Mouse (Mus musculus) spleen, embryonic (tissue): ENCODE data around the gene Teddm1b.

Source experiments
- CTCF ChIA-PET: fragments of 350-600 bp; sonication (Branson Sonifier 250); formaldehyde crosslinking; loops from one replicate; lab custom pipeline; 2022; lab: Charles Lee

Gene Teddm1b

DNA sequence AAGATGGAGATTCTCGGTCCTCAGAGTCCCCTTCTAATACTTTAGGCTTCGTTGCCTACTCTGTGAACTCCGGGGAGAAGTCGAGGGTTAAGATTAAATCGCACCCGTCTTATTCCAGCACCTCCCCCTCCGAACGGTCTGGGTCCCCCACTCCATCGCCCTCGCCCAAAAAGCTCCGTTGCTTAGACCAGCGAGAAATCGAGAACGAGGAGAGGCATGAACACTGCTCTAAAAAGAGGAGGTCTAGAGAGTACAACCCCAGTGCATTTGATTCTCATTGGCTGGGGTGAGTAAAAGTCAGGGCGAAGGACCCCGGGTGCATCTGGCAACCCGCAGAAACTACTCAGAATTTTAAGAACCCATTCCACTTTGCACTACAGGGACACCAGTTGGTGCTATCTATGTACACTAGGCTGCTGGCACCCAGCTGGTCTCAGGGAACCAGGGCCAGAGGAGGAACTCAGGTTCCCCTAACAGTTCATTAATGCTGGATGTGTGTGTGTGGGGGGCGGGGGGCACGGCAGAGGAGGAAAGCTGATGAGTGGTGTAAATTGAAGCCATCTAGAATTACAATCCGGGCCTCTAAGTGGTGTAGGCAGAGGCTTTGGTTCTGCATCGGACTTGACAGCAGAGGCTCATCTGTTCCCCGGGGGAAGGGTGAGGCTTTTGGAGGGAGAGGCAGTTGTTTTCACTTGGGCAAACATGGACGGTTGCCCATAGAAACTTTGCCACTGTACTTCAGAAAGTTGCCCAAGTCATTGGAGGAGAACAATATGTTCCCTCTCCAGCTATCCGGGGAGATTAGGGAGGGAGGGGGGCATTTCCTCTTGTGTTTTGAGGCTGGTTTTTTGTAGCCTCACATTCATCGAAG is 26.9 kb downstream of the Teddm1b start:
- CTCF ChIA-PET = interaction anchor here (0.6 to 1.3 kb wide), 2 partner anchors 217 to 739 kb away, joined by 5 read pairs; no protein-coding TSS in a partner anchor

- CTCF ChIA-PET = no interaction called here
Observed at GRCm38 (mm10) chr1:153903006-153903405, 28.9 kb downstream of the Teddm1b start.

DNA sequence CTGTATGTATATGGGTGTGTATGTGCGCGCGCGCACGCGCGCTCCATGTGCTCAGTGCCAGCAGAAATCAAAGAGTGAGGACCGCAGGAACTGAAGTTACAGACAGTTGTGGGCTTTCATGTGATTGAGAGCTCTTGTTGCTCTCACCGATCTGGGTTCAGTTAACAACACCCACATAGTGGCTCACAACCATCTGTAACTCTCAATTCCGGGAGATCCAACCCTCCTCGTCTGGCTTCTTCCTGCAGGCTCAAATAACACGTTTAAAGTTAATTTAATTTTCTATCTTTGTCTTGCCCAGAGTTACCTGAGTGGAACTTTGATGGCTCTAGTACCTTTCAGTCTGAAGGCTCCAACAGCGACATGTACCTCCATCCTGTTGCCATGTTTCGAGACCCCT is 30.1 kb downstream of the Teddm1b start:
- CTCF ChIA-PET = no interaction called here

DNA sequence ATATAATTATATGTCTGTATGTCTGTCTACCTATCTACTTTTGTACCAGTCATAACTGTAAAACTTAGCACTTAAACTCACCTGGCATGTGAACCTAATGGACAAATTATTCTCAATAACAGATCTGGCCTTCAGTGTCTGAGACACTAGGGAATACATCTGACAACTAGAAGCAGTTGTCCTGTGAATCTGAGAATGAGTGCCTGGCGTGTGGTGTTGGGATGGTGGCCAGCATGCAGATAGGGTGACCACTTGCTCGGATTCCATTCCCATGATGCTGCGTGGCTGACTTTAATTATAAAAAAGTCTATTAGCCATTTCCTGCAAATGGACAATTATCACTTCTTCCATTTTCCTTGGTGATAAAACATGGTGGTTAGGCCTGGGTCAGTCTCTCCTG is 31.7 kb downstream of the Teddm1b start:
- CTCF ChIA-PET = interaction anchor here (0.8 kb wide), 1 partner anchor 37 kb away, joined by 6 read pairs; no protein-coding TSS in a partner anchor

- CTCF ChIA-PET = no interaction called here
Observed at GRCm38 (mm10) chr1:153908208-153908607, 34.1 kb downstream of the Teddm1b start.

DNA sequence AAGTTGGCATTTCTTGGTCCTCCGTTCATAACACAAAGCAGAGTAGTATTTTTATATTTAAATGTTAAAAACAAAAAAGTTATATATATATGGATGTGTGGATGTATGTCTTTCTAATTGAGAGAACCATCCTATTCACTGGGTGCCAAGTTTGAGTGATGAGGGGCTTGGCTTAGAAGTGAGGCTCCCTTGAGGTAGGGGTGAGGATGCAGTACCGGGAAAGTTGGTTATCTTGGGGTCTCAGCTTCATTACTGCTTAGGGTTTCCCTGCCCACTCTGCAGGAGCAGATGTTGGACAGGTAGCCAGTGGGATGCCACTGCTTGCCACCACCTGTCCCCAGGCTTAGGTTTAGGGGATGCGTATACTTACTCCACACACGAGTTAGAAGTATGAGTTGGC is 34.6 kb downstream of the Teddm1b start:
- CTCF ChIA-PET = no interaction called here

DNA sequence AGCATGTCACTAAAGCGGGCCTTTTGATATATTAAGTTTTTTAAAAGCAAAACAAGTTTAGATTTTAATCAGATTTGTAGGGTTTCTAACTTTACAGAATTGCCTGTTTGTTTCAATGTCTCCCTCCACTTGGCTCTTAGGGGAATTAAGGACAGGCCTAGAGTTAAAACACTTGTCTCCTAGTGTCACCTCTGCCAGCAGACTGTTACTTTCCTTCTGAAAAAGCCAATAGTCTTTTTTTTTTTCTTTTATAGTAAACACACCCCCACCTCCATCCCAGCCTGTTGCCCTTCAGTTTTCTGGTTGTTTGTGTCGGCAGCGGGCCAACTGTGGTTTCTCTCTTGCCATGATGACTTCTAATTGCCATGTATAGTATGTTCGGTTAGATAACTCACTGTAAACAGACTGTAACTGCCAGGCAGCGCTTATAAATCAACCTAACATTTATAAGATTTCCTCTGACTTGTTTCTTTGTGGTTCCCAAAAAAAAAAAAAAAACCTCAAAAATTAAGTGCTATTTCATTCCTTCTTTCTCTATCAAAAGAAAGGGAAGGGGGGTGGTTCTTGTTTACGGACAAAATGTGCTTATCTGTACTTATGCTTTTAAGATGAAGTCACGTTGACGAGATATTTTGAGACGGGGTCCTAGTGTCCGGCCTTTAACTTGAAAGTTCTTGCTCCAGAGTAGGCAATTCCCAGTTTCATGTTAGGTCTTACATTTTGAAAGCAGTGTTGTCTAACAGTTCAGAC is 35.2 kb downstream of the Teddm1b start:
- CTCF ChIA-PET = no interaction called here

- CTCF ChIA-PET = interaction anchor here (0.6 kb wide), 1 partner anchor 1636 kb away, joined by 4 read pairs; no protein-coding TSS in a partner anchor
Observed at GRCm38 (mm10) chr1:153909963-153910291, 35.8 kb downstream of the Teddm1b start.

DNA sequence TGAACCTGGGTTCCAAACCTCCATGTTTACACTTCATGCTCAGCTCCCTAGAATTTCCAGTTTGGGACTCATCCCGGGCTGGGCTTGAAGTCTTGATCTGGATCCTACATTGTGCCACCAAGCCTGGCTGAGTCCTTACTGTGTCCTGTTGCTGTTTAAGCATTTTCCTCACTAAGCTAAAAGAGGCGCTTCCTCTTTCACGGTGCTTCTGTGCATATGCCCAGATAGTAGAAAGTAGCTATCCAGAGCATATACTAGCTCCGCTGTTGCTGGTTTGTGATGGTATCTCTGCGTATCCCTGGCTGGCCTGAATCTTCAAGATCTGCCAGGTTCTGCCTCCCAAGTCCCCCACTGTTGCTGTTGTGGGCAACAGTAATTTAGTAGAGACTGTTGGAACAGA is 36.3 kb downstream of the Teddm1b start:
- CTCF ChIA-PET = interaction anchor here (0.6 kb wide), 1 partner anchor 1636 kb away, joined by 4 read pairs; no protein-coding TSS in a partner anchor

DNA sequence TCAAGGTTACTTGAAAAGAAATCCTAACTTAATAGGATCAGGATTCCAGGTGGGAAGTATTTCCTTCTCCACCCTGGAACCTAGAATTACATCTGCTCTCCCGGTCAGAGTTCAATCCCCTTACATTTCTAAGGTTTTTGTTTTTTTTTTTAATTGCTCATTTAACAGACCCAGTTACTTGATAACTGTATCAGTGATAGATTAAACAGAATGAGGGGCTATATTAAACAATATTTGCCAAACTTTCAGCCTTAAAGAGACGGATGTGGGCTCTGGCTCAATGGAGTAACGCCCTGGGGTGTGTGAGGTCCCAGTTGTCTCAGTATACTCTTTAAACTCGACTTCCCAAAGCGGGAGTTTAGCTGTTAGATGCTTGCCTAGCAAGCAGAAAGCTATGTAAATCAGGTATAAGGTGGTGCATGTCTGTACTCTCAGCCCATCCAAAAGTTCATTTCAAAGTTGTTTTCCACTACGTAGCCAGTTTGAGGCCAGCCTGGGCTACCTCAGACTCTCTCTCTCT is 37.2 kb downstream of the Teddm1b start:
- CTCF ChIA-PET = no interaction called here

DNA sequence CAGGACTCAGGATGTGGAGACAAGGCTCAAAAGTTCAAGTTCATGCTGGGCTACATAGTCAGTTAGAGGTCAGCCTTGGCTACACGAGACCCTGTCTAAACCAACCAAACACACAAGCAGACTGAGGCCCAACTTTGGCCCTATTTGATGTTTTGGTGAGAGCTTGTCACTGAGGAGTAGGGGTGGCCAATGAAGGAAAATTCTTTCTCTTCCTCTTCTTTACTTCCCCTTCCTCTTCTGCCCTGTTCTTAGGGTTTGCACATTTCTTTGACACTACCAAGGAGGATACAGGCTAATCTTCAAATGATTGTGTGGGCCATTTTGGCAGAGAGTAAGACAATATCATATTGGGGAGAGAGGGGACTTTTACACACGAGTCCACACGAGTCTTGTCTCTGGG is 39.7 kb downstream of the Teddm1b start:
- CTCF ChIA-PET = no interaction called here

GRCm38 (mm10) chr1:153918521-153919206 is 44.5 kb downstream of the Teddm1b start:
- CTCF ChIA-PET = no interaction called here

- CTCF ChIA-PET = no interaction called here
Observed at GRCm38 (mm10) chr1:153921642-153922041, 47.5 kb downstream of the Teddm1b start.

GRCm38 (mm10) chr1:153922571-153923021 is 48.5 kb downstream of the Teddm1b start:
- CTCF ChIA-PET = no interaction called here

DNA sequence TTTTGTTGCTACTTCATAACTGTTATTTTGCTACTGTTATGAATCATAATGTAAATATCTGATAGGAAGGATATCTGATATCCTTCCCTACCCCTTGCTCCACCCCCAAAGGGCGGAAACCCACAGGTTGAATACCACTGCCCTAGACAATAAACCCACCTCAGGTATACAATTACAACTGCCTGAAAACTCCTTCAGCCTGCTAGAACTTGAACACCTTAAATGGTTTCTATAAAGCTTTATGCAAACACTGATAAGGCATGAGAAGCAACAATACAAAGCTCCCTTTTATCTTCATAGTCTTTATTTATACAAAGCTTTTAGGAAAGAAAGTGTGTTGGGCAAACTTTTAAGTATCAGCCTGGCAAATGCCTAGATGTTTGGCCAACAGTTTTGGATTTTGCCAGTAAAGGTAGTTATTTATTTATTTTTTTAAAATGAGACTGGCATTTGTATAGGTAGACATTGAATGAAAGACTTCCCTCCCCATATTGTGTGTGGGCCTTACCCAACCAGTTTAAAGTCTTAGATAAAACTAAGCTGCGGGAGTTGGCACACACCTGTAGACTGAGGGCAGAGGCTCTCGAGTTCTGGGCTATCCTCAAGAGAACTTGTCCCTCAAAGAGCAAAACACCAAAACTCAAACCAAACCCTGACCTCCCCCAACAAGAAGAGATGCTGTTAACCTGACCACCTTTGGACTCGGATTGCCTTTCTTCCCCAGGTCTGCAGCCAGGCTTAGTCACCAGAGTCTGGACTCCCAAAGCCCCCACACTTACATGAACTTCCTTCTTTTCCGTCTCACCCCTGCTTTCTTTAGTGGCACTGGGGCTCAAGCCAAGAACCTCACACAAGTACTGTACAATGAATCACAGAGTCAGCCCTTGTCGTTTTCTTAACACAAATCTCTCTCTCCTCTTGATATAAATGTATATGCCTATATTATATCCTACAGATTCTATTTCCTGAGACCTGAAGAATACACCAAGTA is 50.5 kb downstream of the Teddm1b start:
- CTCF ChIA-PET = no interaction called here
